Mouse (Mus musculus) liver, postnatal 0 days (tissue): ENCODE data around the gene Anks1b. TPM values are rescaled to one million over a fixed set of nuclear protein-coding genes. Genes with fewer than 3 reads are reported as not detected.

Source experiments
- ATAC-seq: fragments of 200-750 bp; cut with Nextera tagmentation; 2 replicates; pipeline ENCODE4 v1.8.0; 2017; ENCODE audit warnings: mild to moderate bottlenecking, moderate library complexity
- DNase-seq: peaks from one replicate; pipeline ENCODE4 v3.0.0-alpha.2; 2016
- H3K27ac ChIP-seq: fragments of 300-500 bp; sonication (generic); 2 replicates; pipeline ENCODE4 v1.5.1; 2014; ENCODE audit warnings: antibody characterized with exemption, moderate library complexity, mild to moderate bottlenecking, low read depth
- H3K27me3 ChIP-seq: fragments of 300-500 bp; sonication (generic); 2 replicates; pipeline ENCODE4 v1.6.1; 2014; ENCODE audit warnings: low read length, control low read depth, mixed read lengths; ENCODE audit not compliant: insufficient read depth
- H3K36me3 ChIP-seq: fragments of 300-500 bp; sonication (generic); replicated peaks from 2 replicates; pipeline ENCODE4 v1.6.1; 2014; ENCODE audit warnings: mild to moderate bottlenecking, control low read depth, low read length, moderate library complexity, mixed read lengths; ENCODE audit not compliant: insufficient read depth
- H3K4me1 ChIP-seq: fragments of 300-500 bp; sonication (generic); 2 replicates; pipeline ENCODE4 v1.6.1; 2014; ENCODE audit warnings: antibody characterized with exemption, mild to moderate bottlenecking, control low read depth; ENCODE audit not compliant: insufficient read depth
- H3K4me2 ChIP-seq: fragments of 300-500 bp; sonication (generic); 2 replicates; pipeline ENCODE4 v1.6.1; 2014; ENCODE audit warnings: low read depth, mild to moderate bottlenecking, low read length, moderate library complexity, mixed read lengths
- H3K4me3 ChIP-seq: fragments of 300-500 bp; sonication (generic); 2 replicates; pipeline ENCODE4 v1.5.1; 2014; ENCODE audit warnings: low read depth, low read length
- H3K9ac ChIP-seq: fragments of 300-500 bp; sonication (generic); replicated peaks from 2 replicates; pipeline ENCODE4 v1.6.1; 2014; ENCODE audit warnings: mild to moderate bottlenecking, moderate library complexity
- H3K9me3 ChIP-seq: fragments of 300-500 bp; sonication (generic); 2 replicates; pipeline ENCODE4 v1.6.1; 2016; ENCODE audit warnings: mild to moderate bottlenecking, control low read depth, low read length, mixed read lengths
- CTCF ChIP-seq: sonication (generic); IDR thresholded peaks from 2 replicates; pipeline ENCODE4 v1.5.1; 2016; ENCODE audit warnings: antibody characterized with exemption, low read depth
- EP300 ChIP-seq: IDR thresholded peaks from 2 replicates; pipeline ENCODE4 v1.6.1; 2016; ENCODE audit warnings: antibody characterized with exemption, low read depth, mild to moderate bottlenecking
- WGBS: fragments of 180-500 bp; shearing (Covaris S2); extraction: QIAGEN DNeasy Blood & Tissue Kit; methylation state at CpG from one replicate; pipeline ENCODE4 v1.1.7; 2014; ENCODE audit not compliant: insufficient replicate concordance; 5-methylcytosine and 5-hydroxymethylcytosine counted together
- polyA plus RNA-seq: library from polyadenylated mRNA; unstranded; fragments of >200 nt; fragmentation: Nextera tagmentation; extraction: Ambion mirVana; gene quantifications from 2 replicates; pipeline ENCODE4 v1.2.1, GENCODE M21; 2015

Gene Anks1b
- polyA plus RNA-seq, 1 experiment from 2014 or later = not detected

GRCm38 (mm10) chr10:90467546-90467945 is 594.2 kb downstream of the Anks1b start:
- no peaks in the 10 kb centered on the region for H3K27me3 ChIP-seq
- 63% methylated on average over 1 of the region's 1 CpGs for WGBS
- DNase-seq (no peak), ATAC-seq (no peak)
- H3K9ac ChIP-seq = no peak overlapping the region
- no peak overlapping the region for H3K4me2 ChIP-seq
- no peak overlapping the region for H3K27ac ChIP-seq
- H3K4me1 ChIP-seq = no peaks in the 10 kb centered on the region
- H3K36me3 ChIP-seq = no peaks in the 10 kb centered on the region
- TF ChIP-seq CTCF (no peak), EP300 (no peak)
- no peak overlapping the region for H3K4me3 ChIP-seq
- H3K9me3 ChIP-seq = no peaks in the 10 kb centered on the region

DNA sequence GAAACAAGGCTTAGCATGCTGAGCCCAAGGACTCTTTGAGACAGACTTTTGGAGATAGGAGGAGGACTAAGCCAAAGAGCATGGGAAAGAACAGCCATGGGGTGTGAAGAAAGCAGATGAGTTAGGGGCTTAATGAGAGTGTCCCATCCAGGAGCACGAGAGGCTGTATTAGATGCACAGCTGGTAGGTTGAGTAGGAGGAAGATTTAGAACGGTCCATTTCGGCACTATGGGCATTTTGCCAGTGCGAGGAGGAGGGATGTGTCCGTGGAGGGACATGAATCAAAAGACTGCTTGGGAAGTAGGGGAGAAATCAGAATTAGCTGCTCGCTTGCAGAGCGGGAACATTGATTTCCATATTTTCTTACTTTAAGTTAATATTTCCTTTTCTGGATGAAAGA is 620.1 kb downstream of the Anks1b start:
- Histone ChIP-seq H3K9ac (no peak overlapping the region), H3K4me1 (no peaks in the 10 kb centered on the region), H3K36me3 (no peaks in the 10 kb centered on the region), H3K4me2 (no peak overlapping the region), H3K27ac (no peak overlapping the region), H3K4me3 (no peak overlapping the region), H3K27me3 (no peaks in the 10 kb centered on the region), H3K9me3 (no peaks in the 10 kb centered on the region)
- 78% methylated on average over 7 of the region's 7 CpGs for WGBS
- ATAC-seq (no peak), DNase-seq (no peak)
- TF ChIP-seq EP300 (no peak), CTCF (no peak)

- Histone ChIP-seq H3K36me3 (no peaks in the 10 kb centered on the region), H3K4me1 (no peaks in the 10 kb centered on the region), H3K9ac (no peak overlapping the region), H3K4me3 (no peak overlapping the region), H3K27ac (no peak overlapping the region), H3K4me2 (no peak overlapping the region), H3K27me3 (no peaks in the 10 kb centered on the region), H3K9me3 (no peaks in the 10 kb centered on the region)
- no peak for ATAC-seq
- TF ChIP-seq CTCF = no peak
- no peak for TF ChIP-seq EP300
- DNase-seq = no peak
- 69% methylated on average over 3 of the region's 3 CpGs for WGBS
Measured at GRCm38 (mm10) chr10:90493996-90494642, 620.8 kb downstream of the Anks1b start.

DNA sequence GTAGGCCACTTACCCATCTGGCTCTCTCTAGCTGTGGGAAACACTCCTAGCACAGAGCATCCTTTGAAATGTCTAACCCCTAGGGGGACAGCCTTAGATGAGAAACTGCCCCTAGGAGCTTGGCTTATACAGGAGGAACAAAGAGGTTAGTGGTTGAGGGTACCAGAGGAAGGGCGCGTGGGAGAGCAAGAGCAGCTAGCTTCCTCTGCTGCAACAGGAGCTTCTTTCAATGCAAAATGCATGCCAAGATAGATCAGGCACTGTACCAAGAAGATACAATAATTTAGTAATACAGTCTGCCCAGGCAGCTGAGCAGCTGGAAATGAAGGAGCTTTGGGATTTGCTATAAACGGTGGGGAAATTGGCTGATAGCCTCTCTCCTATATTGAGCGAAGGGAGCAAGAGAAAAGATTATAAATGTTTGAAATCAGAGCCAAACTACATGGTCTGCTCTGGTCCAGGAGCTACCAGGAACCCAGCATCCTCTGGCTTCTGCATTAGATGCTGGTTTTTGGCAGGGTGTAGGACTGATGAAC is 621.7 kb downstream of the Anks1b start:
- H3K9me3 ChIP-seq = no peaks in the 10 kb centered on the region
- no peak for ATAC-seq
- no peaks in the 10 kb centered on the region for H3K27me3 ChIP-seq
- H3K4me3 ChIP-seq = no peak overlapping the region
- H3K4me2 ChIP-seq = no peak overlapping the region
- TF ChIP-seq CTCF (no peak), EP300 (no peak)
- H3K27ac ChIP-seq = no peak overlapping the region
- DNase-seq = no peak
- no peak overlapping the region for H3K9ac ChIP-seq
- no peaks in the 10 kb centered on the region for H3K4me1 ChIP-seq
- no peaks in the 10 kb centered on the region for H3K36me3 ChIP-seq
- WGBS = 79% methylated on average over 4 of the region's 4 CpGs

DNA sequence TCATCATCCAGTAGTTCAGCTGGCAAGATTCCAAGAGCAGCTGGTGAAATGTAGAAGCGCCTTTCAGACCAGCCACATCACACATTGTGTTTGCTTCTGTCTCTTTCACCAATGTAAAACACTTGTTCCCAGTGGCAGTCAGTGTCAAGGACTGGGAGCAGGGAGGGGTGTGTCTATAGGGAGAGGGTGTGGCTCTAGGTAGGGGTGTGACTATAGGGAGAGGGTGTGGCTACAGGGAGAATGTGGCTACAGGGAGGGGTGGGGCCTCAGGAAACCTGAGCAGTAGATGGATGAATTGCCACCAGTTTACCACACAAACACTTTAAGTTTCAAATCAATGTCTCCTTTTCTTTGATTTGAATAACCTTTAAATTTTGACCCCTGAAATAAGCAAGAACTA is 634.3 kb downstream of the Anks1b start:
- DNase-seq (no peak), ATAC-seq (no peak)
- no peaks in the 10 kb centered on the region for H3K9me3 ChIP-seq
- no peak overlapping the region for H3K9ac ChIP-seq
- no peak overlapping the region for H3K4me3 ChIP-seq
- no peak overlapping the region for H3K27ac ChIP-seq
- no peak overlapping the region for H3K4me2 ChIP-seq
- 44% methylated on average over 1 of the region's 1 CpGs for WGBS
- H3K27me3 ChIP-seq = no peaks in the 10 kb centered on the region
- no peak for TF ChIP-seq EP300
- no peak for TF ChIP-seq CTCF
- H3K4me1 ChIP-seq = no peaks in the 10 kb centered on the region
- no peaks in the 10 kb centered on the region for H3K36me3 ChIP-seq

GRCm38 (mm10) chr10:90512801-90513200 is 639.5 kb downstream of the Anks1b start:
- H3K4me1 ChIP-seq = no peaks in the 10 kb centered on the region
- no peaks in the 10 kb centered on the region for H3K36me3 ChIP-seq
- no peak overlapping the region for H3K4me3 ChIP-seq
- no peak overlapping the region for H3K27ac ChIP-seq
- no peak for DNase-seq
- H3K9me3 ChIP-seq = no peaks in the 10 kb centered on the region
- no peak for ATAC-seq
- TF ChIP-seq EP300 (no peak), CTCF (no peak)
- H3K9ac ChIP-seq = no peak overlapping the region
- no peak overlapping the region for H3K4me2 ChIP-seq
- 82% methylated on average over 9 of the region's 9 CpGs for WGBS
- no peaks in the 10 kb centered on the region for H3K27me3 ChIP-seq
